Mouse (Mus musculus) monocyte, adult 2 months (primary cell): ENCODE data around the gene Eif3l.
"Not testable (repeated sequence)": the region's sequence is repeated elsewhere in the genome, so short reads cannot be mapped to it uniquely, and the experiment has no call there.

Experiments used
- DNase-seq, 2 experiments: peaks; one replicate each; pipeline ENCODE4 v3.0.0; 2022; ENCODE audit warnings: low spot score in 2 of 2, low read depth in 1 of 2

The Eif3l gene

GRCm38 (mm10) chr15:79074913-79075532, at the start of gene Eif3l:
Gene Eif3l (plus strand): TSS chr15:79075179.
- peak; percentile 66 to 71 for DNase-seq

- DNase-seq = no peak
Observed at GRCm38 (mm10) chr15:79025687-79026308, 49.2 kb upstream of the Eif3l start.

GRCm38 (mm10) chr15:79026511-79027290, 48.3 kb upstream of the Eif3l start:
- DNase-seq = no peak

GRCm38 (mm10) chr15:79027291-79028205, 47.4 kb upstream of the Eif3l start:
- no peak for DNase-seq

GRCm38 (mm10) chr15:79028237-79028738, 46.7 kb upstream of the Eif3l start, which contains the start of gene H1f0:
Gene H1f0 (plus strand): TSS chr15:79028450.
- DNase-seq = peak; percentile 64 to 86

GRCm38 (mm10) chr15:79028823-79029484, 46.0 kb upstream of the Eif3l start:
- DNase-seq = no peak

- DNase-seq = no peak
Observed at GRCm38 (mm10) chr15:79029519-79030241, 45.3 kb upstream of the Eif3l start.

- DNase-seq = peak in 1 of 2 experiments; percentile 43
Observed at GRCm38 (mm10) chr15:79030551-79031435, 44.2 kb upstream of the Eif3l start.

GRCm38 (mm10) chr15:79031908-79032307, 43.1 kb upstream of the Eif3l start:
- DNase-seq = not testable (repeated sequence)

GRCm38 (mm10) chr15:79037913-79038328, 37.1 kb upstream of the Eif3l start:
- peak; percentile 35 to 56 for DNase-seq

GRCm38 (mm10) chr15:79038331-79038730, 36.6 kb upstream of the Eif3l start:
- no peak for DNase-seq

- peak; percentile 72 to 74 for DNase-seq
Observed at GRCm38 (mm10) chr15:79038853-79039252, 36.1 kb upstream of the Eif3l start.

- no peak for DNase-seq
Observed at GRCm38 (mm10) chr15:79040501-79041416, 34.2 kb upstream of the Eif3l start.

GRCm38 (mm10) chr15:79041585-79041984, 33.4 kb upstream of the Eif3l start, which contains the start of gene Galr3:
Gene Galr3 (plus strand): TSS chr15:79041885.
- DNase-seq = no peak

GRCm38 (mm10) chr15:79042721-79043491, 32.1 kb upstream of the Eif3l start:
- no peak for DNase-seq

- DNase-seq = no peak
Observed at GRCm38 (mm10) chr15:79044837-79045236, 30.1 kb upstream of the Eif3l start.

GRCm38 (mm10) chr15:79048186-79048585, 26.8 kb upstream of the Eif3l start:
- DNase-seq = no peak
